In the genomic region with DNA sequence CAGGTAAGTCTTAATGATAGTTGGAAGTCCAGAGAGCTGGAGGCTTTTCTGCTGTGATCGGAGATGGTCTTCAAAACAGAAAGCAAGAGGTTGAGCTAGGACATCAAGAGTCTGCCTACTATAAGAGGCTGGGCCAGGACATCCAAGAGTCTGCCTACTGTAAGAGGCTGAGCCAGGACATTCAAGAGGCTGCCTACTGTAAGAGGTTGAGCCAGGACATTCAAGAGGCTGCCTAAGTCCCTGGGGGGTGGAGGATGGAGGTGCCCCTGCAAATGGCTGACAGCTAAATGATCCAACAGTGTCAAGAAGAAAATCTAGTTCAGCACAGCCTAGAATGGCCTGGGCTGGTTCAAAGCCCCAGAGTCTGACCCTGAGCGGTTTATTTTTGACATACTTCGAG, we compare ENCODE assay signal across 25 mouse cellular contexts. TPM values are rescaled to one million over a fixed set of nuclear protein-coding genes. Genes with fewer than 3 reads are reported as not detected.
DNase-seq lines count a peak whose midpoint lies in the region; ATAC-seq and TF ChIP-seq lines count a peak whose summit lies in the region.
"Had no signal": no experiment of that assay in that cellular context is flagged by ENCODE, and none has a peak within 500 bp of the region (broad histone marks: within the 10 kb centered on the region; RNA-seq: fewer than 3 reads in every experiment).

No protein-coding gene starts in this region.

- H3K9me3 ChIP-seq in intestine, embryonic 14.5 days (ENCODE audit: control insufficient read depth, low read length) = no peaks in the 10 kb centered on the region
- H3K9me3 ChIP-seq in intestine, postnatal 0 days (ENCODE audit: control insufficient read depth) = no peaks in the 10 kb centered on the region
- H3K9me3 ChIP-seq in liver, embryonic 13.5 days (replicated peaks) = no peaks in the 10 kb centered on the region
- H3K9me3 ChIP-seq in liver, embryonic 16.5 days (replicated peaks; ENCODE audit: control insufficient read depth, low read length) = no peaks in the 10 kb centered on the region
- H3K9me3 ChIP-seq: forebrain, embryonic 10.5 days; forebrain, embryonic 13.5 days; heart, embryonic 10.5 days; heart, embryonic 13.5 days had no signal

- H3K27me3 ChIP-seq in intestine, embryonic 14.5 days (replicated peaks; ENCODE audit: control insufficient read depth, insufficient read depth, low read length) = no peaks in the 10 kb centered on the region
- no peaks in the 10 kb centered on the region for H3K27me3 ChIP-seq in intestine, postnatal 0 days (replicated peaks; ENCODE audit: control insufficient read depth, insufficient read depth, low read length)
- peaks cover 9% of the 10 kb centered on the region for H3K27me3 ChIP-seq in liver, embryonic 13.5 days
- no peaks in the 10 kb centered on the region; the same call in 1 of the 2 replicates for H3K27me3 ChIP-seq in liver, embryonic 16.5 days (ENCODE audit: control insufficient read depth, insufficient read depth, low read depth, low read length)
- H3K27me3 ChIP-seq: forebrain, embryonic 13.5 days; Patski had no signal

- no peaks in the 10 kb centered on the region for H3K36me3 ChIP-seq in intestine, embryonic 14.5 days (ENCODE audit: control insufficient read depth, insufficient read depth, low read length)
- no peaks in the 10 kb centered on the region for H3K36me3 ChIP-seq in intestine, postnatal 0 days (ENCODE audit: control insufficient read depth, insufficient read depth)
- no peaks in the 10 kb centered on the region for H3K36me3 ChIP-seq in liver, embryonic 13.5 days
- H3K36me3 ChIP-seq in liver, embryonic 16.5 days (ENCODE audit: control insufficient read depth, insufficient read depth) = no peaks in the 10 kb centered on the region
- H3K36me3 ChIP-seq: forebrain, embryonic 10.5 days; heart, embryonic 10.5 days; heart, embryonic 13.5 days had no signal

- DNase-seq in intestine, embryonic 14.5 days (ENCODE audit: low spot score) = peak; percentile 49
- no peak for DNase-seq in liver, embryonic 13.5 days
- DNase-seq in liver = no peak
- peak; percentile 57 for DNase-seq in induced T-regulatory cell, adult 2 months (ENCODE audit: low read depth)
- no peak for DNase-seq in MN1 (ENCODE audit: low spot score)
- DNase-seq: adrenal gland, postnatal 10 days; adrenal gland, postnatal 36 days; B cell, adult 2 months; cerebellum, adult 18-20 months; cerebellum, adult 9-10 months; cerebellum, postnatal 14 days; gastrocnemius, postnatal 10 days; gastrocnemius, postnatal 36 days; heart, adult 2 months; heart, postnatal 14 days; heart, postnatal 4 days had no signal

- no peak overlapping the region for H3K4me2 ChIP-seq in intestine, embryonic 14.5 days (ENCODE audit: low read length)
- no peak overlapping the region for H3K4me2 ChIP-seq in intestine, postnatal 0 days (replicated peaks; ENCODE audit: low read depth)
- H3K4me2 ChIP-seq in liver, embryonic 13.5 days = peak overlapping the region; percentile 85; the same call in 1 of the 2 replicates
- 0 out of 2 replicates have a peak overlapping the region, but pooled peaks have one; percentile 6 for H3K4me2 ChIP-seq in liver, embryonic 16.5 days (ENCODE audit: low read depth, low read length)

- WGBS in intestine, embryonic 14.5 days = 67% methylated on average over 3 of the region's 3 CpGs
- WGBS in intestine, postnatal 0 days = 86% methylated on average over 3 of the region's 3 CpGs
- 77% methylated on average over 3 of the region's 3 CpGs for WGBS in liver, embryonic 13.5 days (ENCODE audit: insufficient replicate concordance)
- 72% methylated on average over 3 of the region's 3 CpGs for WGBS in liver, embryonic 16.5 days (ENCODE audit: insufficient replicate concordance)

- no peak overlapping the region for H3K4me3 ChIP-seq in intestine, embryonic 14.5 days (ENCODE audit: low read depth, low read length)
- no peak overlapping the region for H3K4me3 ChIP-seq in intestine, postnatal 0 days (ENCODE audit: low read depth, low read length)
- no peak overlapping the region for H3K4me3 ChIP-seq in liver, embryonic 13.5 days (replicated peaks)
- H3K4me3 ChIP-seq in liver, embryonic 16.5 days (ENCODE audit: low read depth, low read length) = no peak overlapping the region
- H3K4me3 ChIP-seq: forebrain, embryonic 13.5 days; heart, adult 2 months; heart, embryonic 10.5 days; heart, embryonic 13.5 days had no signal

- H3K4me1 ChIP-seq in intestine, embryonic 14.5 days (replicated peaks; ENCODE audit: control insufficient read depth, insufficient read depth, low read length) = 0 out of 2 replicates have a peak, but pooled peaks cover 8% of the 10 kb centered on the region
- H3K4me1 ChIP-seq in intestine, postnatal 0 days (replicated peaks; ENCODE audit: control insufficient read depth, insufficient read depth, low read length) = 0 out of 2 replicates have a peak, but pooled peaks cover 3% of the 10 kb centered on the region
- H3K4me1 ChIP-seq in liver, embryonic 13.5 days (replicated peaks) = peaks cover 49% of the 10 kb centered on the region
- H3K4me1 ChIP-seq in liver, embryonic 16.5 days (ENCODE audit: control insufficient read depth, low read depth, low read length) = peaks cover 41% of the 10 kb centered on the region

- H3K27ac ChIP-seq in intestine, embryonic 14.5 days (ENCODE audit: low read depth) = no peak overlapping the region
- no peak overlapping the region for H3K27ac ChIP-seq in intestine, postnatal 0 days (ENCODE audit: low read depth, low read length)
- H3K27ac ChIP-seq in liver, embryonic 13.5 days = peak overlapping the region; percentile 85
- H3K27ac ChIP-seq in liver, embryonic 16.5 days (ENCODE audit: low read length) = peak overlapping the region; percentile 84
- H3K27ac ChIP-seq: forebrain, embryonic 13.5 days; heart, adult 2 months; heart, embryonic 10.5 days; heart, embryonic 13.5 days; hindbrain, embryonic 14.5 days had no signal

- no peak for ATAC-seq in intestine, embryonic 14.5 days (replicated peaks; ENCODE audit: low FRiP score, low TSS enrichment, low read depth)
- ATAC-seq in intestine, postnatal 0 days = no peak
- no peak for ATAC-seq in liver, embryonic 13.5 days (ENCODE audit: low read depth)
- ATAC-seq in liver, embryonic 16.5 days (ENCODE audit: low read depth) = no peak
- ATAC-seq: forebrain, embryonic 13.5 days; forebrain, embryonic 16.5 days; Patski had no signal

- H3K9ac ChIP-seq in intestine, embryonic 14.5 days (ENCODE audit: low read length) = no peak overlapping the region
- no peak overlapping the region for H3K9ac ChIP-seq in intestine, postnatal 0 days (ENCODE audit: low read depth, low read length)
- peak overlapping the region; percentile 70; the same call in 1 of the 2 replicates for H3K9ac ChIP-seq in liver, embryonic 13.5 days
- peak overlapping the region; percentile 24; the same call in 1 of the 2 replicates for H3K9ac ChIP-seq in liver, embryonic 16.5 days (ENCODE audit: low read depth, low read length)
- H3K9ac ChIP-seq: forebrain, embryonic 13.5 days; heart, embryonic 13.5 days; hindbrain, embryonic 14.5 days had no signal

- TF ChIP-seq CTCF in intestine, postnatal 0 days (IDR thresholded peaks at IDR 0.05; ENCODE audit: low read depth) = no peak

RNA-seq across cellular contexts. Expression of a gene that starts 13.0 kb away (rescaled TPM):
- 5.4 and 6.4 TPM in 2 replicates for polyA plus RNA-seq in intestine, embryonic 14.5 days (2014; fragmentation: Nextera tagmentation; extraction: Ambion mirVana)
- 1.4 and 2.8 TPM in 2 replicates for polyA plus RNA-seq in intestine, postnatal 0 days (2015; fragmentation: Nextera tagmentation; extraction: Ambion mirVana)
- polyA plus RNA-seq in liver, embryonic 13.5 days (2015; fragmentation: Nextera tagmentation; extraction: Ambion mirVana) = 0.34 and 0.51 TPM in 2 replicates
- polyA plus RNA-seq in liver, embryonic 16.5 days (2015; fragmentation: Nextera tagmentation; extraction: Ambion mirVana) = 0.46 and 0.76 TPM in 2 replicates

RNA-seq across cellular contexts. Expression of a gene that starts 19.4 kb away (rescaled TPM):
- polyA plus RNA-seq in intestine, embryonic 14.5 days (2014; fragmentation: Nextera tagmentation; extraction: Ambion mirVana) = 1.2 and 1.4 TPM in 2 replicates
- 65.3 and 72.5 TPM in 2 replicates for polyA plus RNA-seq in intestine, postnatal 0 days (2015; fragmentation: Nextera tagmentation; extraction: Ambion mirVana)
- 1.1 and 1.3 TPM in 2 replicates for polyA plus RNA-seq in liver, embryonic 13.5 days (2015; fragmentation: Nextera tagmentation; extraction: Ambion mirVana)
- polyA plus RNA-seq in liver, embryonic 16.5 days (2015; fragmentation: Nextera tagmentation; extraction: Ambion mirVana) = 1.8 TPM in 2 replicates
- polyA plus RNA-seq: forebrain, embryonic 10.5 days had no signal

Comparison
In these comparisons a context has a peak if more than half of its experiments do, and no peak if none do; other contexts are left out.
1. RNA of a gene that starts 19.4 kb away (polyA plus RNA-seq): 65.3 to 72.5 TPM in intestine, postnatal 0 days; 1.8 TPM in liver, embryonic 16.5 days, 1.2 to 1.4 TPM in intestine, embryonic 14.5 days and 1.1 to 1.3 TPM in liver, embryonic 13.5 days; every median in the first group is over 10 times any median in the second.
2. DNase-seq: peak in intestine, embryonic 14.5 days (single experiment) and induced T-regulatory cell, adult 2 months (single experiment); none in liver, embryonic 13.5 days (single experiment), liver (single experiment) and MN1 (single experiment).
3. H3K27ac ChIP-seq: peak in liver, embryonic 13.5 days (single experiment) and liver, embryonic 16.5 days (single experiment); none in intestine, embryonic 14.5 days (single experiment) and intestine, postnatal 0 days (single experiment).
4. H3K4me2 ChIP-seq: peak in liver, embryonic 13.5 days (single experiment) and liver, embryonic 16.5 days (single experiment); none in intestine, embryonic 14.5 days (single experiment) and intestine, postnatal 0 days (single experiment).
5. H3K9ac ChIP-seq: peak in liver, embryonic 13.5 days (single experiment) and liver, embryonic 16.5 days (single experiment); none in intestine, embryonic 14.5 days (single experiment) and intestine, postnatal 0 days (single experiment).